Mouse (Mus musculus): ENCODE data around the gene Fyco1.
"Not testable (repeated sequence)": the region's sequence is repeated elsewhere in the genome, so short reads cannot be mapped to it uniquely, and the experiment has no call there.

Fyco1 gene

DNA sequence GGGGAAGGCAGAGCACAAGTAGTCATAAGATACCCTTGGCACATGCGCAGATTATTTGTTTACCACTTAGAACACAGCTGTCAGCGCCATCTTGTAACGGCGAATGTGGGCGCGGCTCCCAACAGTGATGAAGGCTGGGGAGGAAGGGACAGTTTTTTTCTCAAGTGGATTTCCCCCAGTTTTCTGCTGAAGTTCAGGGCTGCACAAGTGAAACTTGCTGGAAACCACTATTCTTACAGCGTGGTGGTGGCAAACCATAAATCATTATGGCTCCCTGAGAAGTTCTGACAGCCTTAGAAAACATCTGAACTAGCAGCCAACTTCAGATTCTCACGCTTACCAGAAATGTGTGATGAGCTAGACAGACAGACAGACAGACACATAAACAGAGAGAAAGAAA, 102.0 kb downstream of the Fyco1 start:
- in situ Hi-C loops (cut with MseI, MboI), result not testable (repeated sequence)

DNA sequence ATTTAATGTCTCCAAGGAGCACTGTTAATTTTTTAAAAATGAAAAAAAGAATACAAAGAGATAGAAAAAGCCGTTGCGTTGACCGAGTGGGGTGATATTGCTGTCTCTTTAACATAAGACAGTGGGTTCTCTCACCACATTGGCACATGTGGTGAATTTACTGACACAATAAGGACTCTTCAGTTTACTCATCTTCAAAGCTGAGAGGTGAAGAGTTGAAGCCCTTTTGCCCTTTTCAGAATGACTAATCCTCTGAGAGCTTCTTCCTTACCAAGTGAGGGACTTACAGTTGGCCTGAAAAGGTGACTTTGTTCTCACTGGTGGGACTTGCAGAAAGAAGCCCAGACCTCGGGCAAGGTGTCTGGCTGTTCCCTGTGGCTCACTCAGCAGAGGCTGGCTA, 110.9 kb downstream of the Fyco1 start:
- in situ Hi-C loops (cut with MseI, MboI), result no loop called here

Data from mouse trophoblast stem cell (cell line).